Mouse (Mus musculus): ENCODE results near the gene Fau. TPM values are rescaled to one million over a fixed set of nuclear protein-coding genes. Genes with fewer than 3 reads are reported as not detected.

Gene Fau
- total and polyA plus RNA-seq, 3 experiments, result 2,986 to 5,712 (median 3,086) TPM

DNA sequence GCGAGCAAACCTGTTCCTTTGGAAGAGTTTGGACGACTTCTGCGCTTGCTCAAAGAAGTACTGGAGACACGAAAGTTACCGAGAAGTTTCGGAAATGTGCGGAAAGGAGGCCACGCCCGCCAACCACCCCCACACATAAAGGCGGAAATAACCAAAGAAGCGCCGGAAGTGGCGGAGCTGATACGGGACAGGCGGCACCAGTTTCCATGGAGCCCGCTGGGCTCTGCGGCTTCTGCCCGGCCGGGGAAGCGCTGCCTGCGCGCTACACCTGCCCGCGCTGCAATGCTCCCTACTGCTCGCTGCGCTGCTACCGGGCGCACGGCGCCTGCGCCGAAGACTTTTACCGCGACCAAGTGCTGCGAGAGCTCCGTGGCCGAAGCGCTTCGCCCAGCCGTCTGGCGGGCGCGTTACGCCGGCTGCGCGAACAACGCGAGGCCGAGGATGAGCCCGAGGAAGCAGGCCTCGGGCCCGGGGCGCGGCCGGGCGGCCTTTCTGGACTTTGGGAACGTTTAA lies 3.4 kb downstream of the Fau start, which contains the start of gene Znhit2:
TSS of gene Znhit2 (plus strand) at position 172 of the 513 bp plus-strand sequence.
- H3K9me3 ChIP-seq (replicated peaks), result no peaks in the 10 kb centered on the region
- H3K27me3 ChIP-seq (ENCODE audit: insufficient read depth, low read length), result no peaks in the 10 kb centered on the region
- peaks cover 67% of the 10 kb centered on the region for H3K36me3 ChIP-seq (replicated peaks)
- TF ChIP-seq CTCF (IDR thresholded peaks at IDR 0.05; ENCODE audit: low read depth, low read length), result no peak
- TF ChIP-seq POLR2AphosphoS5 (IDR thresholded peaks at IDR 0.05; ENCODE audit: insufficient replicate concordance, low read depth, low read length), result 0 out of 2 replicates have a peak, but pooled peaks have one; percentile 20
- DNase-seq (ENCODE audit: low spot score) (peak; percentile 81), ATAC-seq (ENCODE audit: extremely low read depth, insufficient number of reproducible peaks, low FRiP score, poor library complexity, severe bottlenecking) (peak; percentile 69)
- peak within 1 kb of the TSS; percentile 99 for H3K4me3 ChIP-seq (ENCODE audit: low read depth, low read length)
- peaks cover 57% of the 10 kb centered on the region for H3K4me1 ChIP-seq (ENCODE audit: insufficient read depth, low read depth, low read length)

GRCm38 (mm10) chr19:6061641-6062302 lies 4.1 kb downstream of the Fau start:
- TF ChIP-seq CTCF (IDR thresholded peaks at IDR 0.05; ENCODE audit: low read depth, low read length) (no peak), GATA2 (IDR thresholded peaks at IDR 0.05; ENCODE audit: borderline replicate concordance, low read depth, low read length) (no peak), TAL1 (conservative IDR thresholded peaks at IDR 0.05; ENCODE audit: low read depth, low read length) (no peak), POLR2AphosphoS5 (IDR thresholded peaks at IDR 0.05; ENCODE audit: insufficient replicate concordance, low read depth, low read length) (no peak), GATA1 (IDR thresholded peaks at IDR 0.05; ENCODE audit: borderline replicate concordance, low read length) (no peak)
- peaks cover 64% of the 10 kb centered on the region for H3K36me3 ChIP-seq (replicated peaks)
- peaks cover 57% of the 10 kb centered on the region for H3K4me1 ChIP-seq (ENCODE audit: insufficient read depth, low read depth, low read length)
- ATAC-seq (ENCODE audit: extremely low read depth, insufficient number of reproducible peaks, low FRiP score, poor library complexity, severe bottlenecking), result peak; percentile 41; the same call in 1 of the 2 replicates
- DNase-seq (ENCODE audit: low spot score), result peak; percentile 70
- peak overlapping the region; percentile 99 for H3K4me3 ChIP-seq (ENCODE audit: low read depth, low read length)
- H3K27me3 ChIP-seq (ENCODE audit: insufficient read depth, low read length), result no peaks in the 10 kb centered on the region
- H3K9me3 ChIP-seq (replicated peaks), result no peaks in the 10 kb centered on the region

- Histone ChIP-seq H3K27me3 (ENCODE audit: insufficient read depth, low read length) (no peaks in the 10 kb centered on the region), H3K4me1 (ENCODE audit: insufficient read depth, low read depth, low read length) (peaks cover 63% of the 10 kb centered on the region), H3K4me3 (ENCODE audit: low read depth, low read length) (peak overlapping the region; percentile 99), H3K36me3 (replicated peaks) (peaks cover 64% of the 10 kb centered on the region), H3K9me3 (replicated peaks) (no peaks in the 10 kb centered on the region)
- DNase-seq (ENCODE audit: low spot score) (no peak), ATAC-seq (ENCODE audit: extremely low read depth, insufficient number of reproducible peaks, low FRiP score, poor library complexity, severe bottlenecking) (no peak)
- no peak for TF ChIP-seq GATA1 (IDR thresholded peaks at IDR 0.05; ENCODE audit: borderline replicate concordance, low read length)
- no peak for TF ChIP-seq TAL1 (conservative IDR thresholded peaks at IDR 0.05; ENCODE audit: low read depth, low read length)
- no peak for TF ChIP-seq GATA2 (IDR thresholded peaks at IDR 0.05; ENCODE audit: borderline replicate concordance, low read depth, low read length)
- TF ChIP-seq POLR2AphosphoS5 (IDR thresholded peaks at IDR 0.05; ENCODE audit: insufficient replicate concordance, low read depth, low read length), result no peak; the same call in 1 of the 2 replicates
- TF ChIP-seq CTCF (IDR thresholded peaks at IDR 0.05; ENCODE audit: low read depth, low read length), result no peak
Measured at GRCm38 (mm10) chr19:6062418-6062817, 4.8 kb downstream of the Fau start.

GRCm38 (mm10) chr19:6063081-6063480 lies 5.4 kb downstream of the Fau start:
- peak overlapping the region; percentile 99; the same call in 1 of the 2 replicates for H3K4me3 ChIP-seq (ENCODE audit: low read depth, low read length)
- peaks cover 68% of the 10 kb centered on the region for H3K4me1 ChIP-seq (ENCODE audit: insufficient read depth, low read depth, low read length)
- TF ChIP-seq TAL1 (conservative IDR thresholded peaks at IDR 0.05; ENCODE audit: low read depth, low read length), result no peak
- no peak for TF ChIP-seq GATA2 (IDR thresholded peaks at IDR 0.05; ENCODE audit: borderline replicate concordance, low read depth, low read length)
- TF ChIP-seq CTCF (IDR thresholded peaks at IDR 0.05; ENCODE audit: low read depth, low read length), result no peak
- TF ChIP-seq POLR2AphosphoS5 (IDR thresholded peaks at IDR 0.05; ENCODE audit: insufficient replicate concordance, low read depth, low read length), result no peak
- TF ChIP-seq GATA1 (IDR thresholded peaks at IDR 0.05; ENCODE audit: borderline replicate concordance, low read length), result no peak
- no peaks in the 10 kb centered on the region for H3K9me3 ChIP-seq (replicated peaks)
- H3K36me3 ChIP-seq (replicated peaks), result peaks cover 66% of the 10 kb centered on the region
- ATAC-seq (ENCODE audit: extremely low read depth, insufficient number of reproducible peaks, low FRiP score, poor library complexity, severe bottlenecking) (no peak), DNase-seq (ENCODE audit: low spot score) (no peak)
- H3K27me3 ChIP-seq (ENCODE audit: insufficient read depth, low read length), result no peaks in the 10 kb centered on the region

- no peak for ATAC-seq (ENCODE audit: extremely low read depth, insufficient number of reproducible peaks, low FRiP score, poor library complexity, severe bottlenecking)
- TF ChIP-seq TAL1 (conservative IDR thresholded peaks at IDR 0.05; ENCODE audit: low read depth, low read length), result no peak
- no peak for TF ChIP-seq GATA2 (IDR thresholded peaks at IDR 0.05; ENCODE audit: borderline replicate concordance, low read depth, low read length)
- no peak for TF ChIP-seq GATA1 (IDR thresholded peaks at IDR 0.05; ENCODE audit: borderline replicate concordance, low read length)
- no peak for TF ChIP-seq CTCF (IDR thresholded peaks at IDR 0.05; ENCODE audit: low read depth, low read length)
- no peak for TF ChIP-seq POLR2AphosphoS5 (IDR thresholded peaks at IDR 0.05; ENCODE audit: insufficient replicate concordance, low read depth, low read length)
- DNase-seq (ENCODE audit: low spot score), result no peak
- Histone ChIP-seq H3K4me1 (ENCODE audit: insufficient read depth, low read depth, low read length) (peaks cover 67% of the 10 kb centered on the region), H3K36me3 (replicated peaks) (peaks cover 77% of the 10 kb centered on the region), H3K4me3 (ENCODE audit: low read depth, low read length) (peak overlapping the region; percentile 76), H3K9me3 (replicated peaks) (no peaks in the 10 kb centered on the region), H3K27me3 (ENCODE audit: insufficient read depth, low read length) (no peaks in the 10 kb centered on the region)
Measured at GRCm38 (mm10) chr19:6066571-6066970, 8.9 kb downstream of the Fau start.

DNA sequence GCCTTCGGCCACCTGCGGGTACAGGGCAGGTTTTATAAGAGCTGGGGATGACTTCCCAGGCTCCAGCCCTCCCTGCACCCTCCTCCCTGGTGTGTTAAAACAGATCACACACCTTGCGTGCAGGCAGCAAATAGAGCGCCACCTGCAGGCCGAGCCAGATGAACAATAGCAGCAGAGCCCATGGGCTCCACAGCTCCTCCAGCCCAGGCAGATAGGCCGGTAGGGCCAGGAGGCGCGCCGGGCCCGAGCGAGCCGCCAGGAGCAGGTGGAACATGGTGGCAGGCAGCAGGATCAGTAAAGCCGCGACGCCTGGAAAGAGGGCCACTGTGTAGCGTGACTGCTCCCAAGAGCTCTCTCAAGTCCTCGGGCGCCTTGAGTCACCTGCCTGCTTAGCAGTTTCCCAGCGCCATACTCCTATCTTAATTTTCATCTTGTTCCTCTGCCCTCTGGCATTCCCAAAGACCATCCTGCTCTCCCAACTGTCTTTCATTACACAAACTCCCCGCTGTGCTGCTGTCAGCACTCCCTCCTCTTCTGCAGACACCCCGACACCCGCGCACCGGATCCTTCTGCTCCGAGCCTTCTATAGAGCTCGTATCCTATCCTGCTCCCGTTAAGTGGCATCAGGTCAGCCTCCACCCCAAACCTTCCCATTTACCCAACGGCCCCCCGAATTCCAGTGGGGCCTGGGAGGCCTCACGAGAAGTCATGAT lies 9.5 kb downstream of the Fau start:
- DNase-seq (ENCODE audit: low spot score) (peak; percentile 88), ATAC-seq (ENCODE audit: extremely low read depth, insufficient number of reproducible peaks, low FRiP score, poor library complexity, severe bottlenecking) (peak; percentile 30; the same call in 1 of the 2 replicates)
- H3K36me3 ChIP-seq (replicated peaks), result peaks cover 77% of the 10 kb centered on the region
- H3K27me3 ChIP-seq (ENCODE audit: insufficient read depth, low read length), result no peaks in the 10 kb centered on the region
- H3K9me3 ChIP-seq (replicated peaks), result no peaks in the 10 kb centered on the region
- peak overlapping the region; percentile 76 for H3K4me3 ChIP-seq (ENCODE audit: low read depth, low read length)
- TF ChIP-seq GATA2 (IDR thresholded peaks at IDR 0.05; ENCODE audit: borderline replicate concordance, low read depth, low read length) (no peak), POLR2AphosphoS5 (IDR thresholded peaks at IDR 0.05; ENCODE audit: insufficient replicate concordance, low read depth, low read length) (peak; percentile 6; the same call in 1 of the 2 replicates), TAL1 (conservative IDR thresholded peaks at IDR 0.05; ENCODE audit: low read depth, low read length) (no peak), GATA1 (IDR thresholded peaks at IDR 0.05; ENCODE audit: borderline replicate concordance, low read length) (no peak), CTCF (IDR thresholded peaks at IDR 0.05; ENCODE audit: low read depth, low read length) (peak; percentile 56)
- H3K4me1 ChIP-seq (ENCODE audit: insufficient read depth, low read depth, low read length), result peaks cover 61% of the 10 kb centered on the region
